Mouse (Mus musculus): ENCODE measurements around the gene Mex3a. TPM values are rescaled to one million over a fixed set of nuclear protein-coding genes. Genes with fewer than 3 reads are reported as not detected.
A peak's percentile ranks its signal among the peaks of the same experiment; 100 is the strongest.

Gene Mex3a
- polyA plus RNA-seq, 1 experiment from 2014 or later = 7.3 TPM

DNA sequence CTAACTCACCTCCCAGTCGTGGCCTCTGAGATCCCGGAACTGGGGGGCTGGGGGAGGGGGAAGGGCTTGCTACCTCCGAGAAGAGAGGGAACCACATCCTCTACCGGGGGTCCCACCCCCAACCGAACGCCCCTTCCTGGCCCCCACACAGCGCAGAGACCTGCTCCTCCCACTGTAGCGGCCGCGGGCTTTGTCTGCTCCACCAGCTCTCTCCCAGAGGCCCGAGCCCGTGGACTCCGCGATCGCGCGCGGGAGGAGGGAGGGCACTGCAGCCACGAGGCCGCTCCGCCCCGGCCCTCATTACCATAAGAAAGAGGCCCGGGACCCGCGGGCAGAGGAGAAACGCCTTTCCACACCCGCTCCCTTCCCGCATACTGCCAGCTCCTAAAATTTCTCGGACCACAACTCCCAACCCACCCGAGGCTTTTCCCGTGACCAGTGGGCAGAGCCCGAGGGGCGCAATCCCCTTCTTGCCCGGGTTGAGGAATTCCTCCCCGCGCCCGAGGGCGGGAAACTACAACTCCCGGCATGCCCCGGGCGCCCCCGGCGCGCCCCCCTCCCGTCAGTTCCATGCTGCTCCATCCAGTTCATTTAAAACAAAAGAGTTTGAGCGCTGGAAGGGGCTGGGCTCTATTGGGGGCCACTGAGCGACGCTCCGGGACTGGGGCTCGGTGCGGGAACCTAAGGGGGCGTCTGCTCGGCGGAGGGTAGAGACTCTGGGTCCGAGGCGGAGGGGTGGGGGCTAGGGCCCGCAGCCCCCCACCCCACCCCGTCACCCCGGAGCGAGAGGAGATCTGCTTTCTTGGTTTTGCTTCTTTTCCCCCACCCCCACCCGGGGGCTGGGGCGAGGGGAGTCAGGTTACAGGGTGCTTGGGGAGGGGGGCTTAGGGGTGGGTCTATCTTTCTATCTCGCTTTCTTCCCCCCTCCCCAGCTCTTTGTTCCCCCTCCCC, 572 bp upstream of the Mex3a start:
- peaks cover 63% of the 10 kb centered on the region for H3K4me1 ChIP-seq (ENCODE audit: control insufficient read depth, insufficient read depth, low read length)
- under 1% methylated on average over 59 of the region's 63 CpGs for WGBS
- ATAC-seq = peak; percentile 75
- peak overlapping the region; percentile 85 for H3K4me3 ChIP-seq (ENCODE audit: low read length)
- H3K27me3 ChIP-seq (replicated peaks; ENCODE audit: control insufficient read depth, insufficient read depth, low read length) = no peaks in the 10 kb centered on the region
- peak overlapping the region; percentile 94 for H3K27ac ChIP-seq (ENCODE audit: low read length)
- H3K4me2 ChIP-seq (ENCODE audit: low read depth, low read length) = peak overlapping the region; percentile 88
- peak overlapping the region; percentile 94 for H3K9ac ChIP-seq (ENCODE audit: low read depth, low read length)
- H3K36me3 ChIP-seq (ENCODE audit: control insufficient read depth, insufficient read depth, low read length) = no peaks in the 10 kb centered on the region
- no peaks in the 10 kb centered on the region for H3K9me3 ChIP-seq (ENCODE audit: control insufficient read depth, low read length)

DNA sequence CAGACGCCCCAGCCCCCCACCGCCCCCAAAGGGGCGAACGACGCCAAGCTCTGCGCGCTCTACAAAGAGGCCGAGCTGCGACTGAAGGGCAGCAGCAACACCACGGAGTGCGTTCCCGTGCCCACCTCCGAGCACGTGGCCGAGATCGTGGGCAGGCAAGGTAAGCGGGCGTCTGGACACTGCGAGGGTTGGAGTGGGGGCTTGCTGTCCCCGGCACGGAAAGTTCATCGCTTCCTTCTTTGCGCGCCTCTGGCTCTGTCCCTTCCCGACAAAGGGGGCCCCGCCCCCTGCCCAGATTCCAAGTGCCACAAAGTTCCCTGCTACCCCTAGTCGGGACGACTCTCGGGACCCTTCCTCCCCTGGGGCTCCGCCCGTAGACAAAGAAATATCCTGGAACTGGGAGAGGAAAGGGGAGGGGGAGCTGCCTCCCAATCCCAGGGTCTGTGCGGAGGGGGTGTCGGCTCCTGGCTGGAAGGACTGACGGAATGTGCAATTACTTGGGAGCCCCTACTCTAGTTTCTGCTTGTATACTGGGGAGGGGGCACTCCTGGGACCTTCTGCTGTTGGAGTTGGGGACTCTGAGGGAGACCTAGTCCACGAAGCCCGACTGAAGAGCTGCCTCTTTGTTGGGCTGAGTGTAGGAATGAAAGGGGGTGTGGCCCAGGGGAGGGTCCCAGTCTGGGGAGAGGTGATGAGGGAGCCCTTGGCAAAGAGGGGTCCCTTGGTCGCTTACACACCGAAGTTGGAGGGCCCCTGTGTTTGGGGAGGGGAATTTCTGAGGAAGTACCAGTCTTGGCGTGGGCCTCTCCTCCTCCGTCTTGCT, 705 bp downstream of the Mex3a start:
- Histone ChIP-seq H3K9me3 (ENCODE audit: control insufficient read depth, low read length) (no peaks in the 10 kb centered on the region), H3K27ac (ENCODE audit: low read length) (peak overlapping the region; percentile 94), H3K36me3 (ENCODE audit: control insufficient read depth, insufficient read depth, low read length) (0 out of 2 replicates have a peak, but pooled peaks cover 3% of the 10 kb centered on the region), H3K4me2 (ENCODE audit: low read depth, low read length) (peak overlapping the region; percentile 88), H3K9ac (ENCODE audit: low read depth, low read length) (peak overlapping the region; percentile 94), H3K4me1 (ENCODE audit: control insufficient read depth, insufficient read depth, low read length) (peaks cover 68% of the 10 kb centered on the region), H3K27me3 (replicated peaks; ENCODE audit: control insufficient read depth, insufficient read depth, low read length) (no peaks in the 10 kb centered on the region), H3K4me3 (ENCODE audit: low read length) (peak overlapping the region; percentile 85)
- 0 out of 2 replicates have a peak, but pooled peaks have one; percentile 1 for ATAC-seq
- 2% methylated on average over 30 of the region's 40 CpGs for WGBS

GRCm38 (mm10) chr3:88533706-88534105, 1.5 kb downstream of the Mex3a start:
- Histone ChIP-seq H3K27me3 (replicated peaks; ENCODE audit: control insufficient read depth, insufficient read depth, low read length) (no peaks in the 10 kb centered on the region), H3K4me2 (ENCODE audit: low read depth, low read length) (peak overlapping the region; percentile 88), H3K9ac (ENCODE audit: low read depth, low read length) (peak overlapping the region; percentile 94), H3K9me3 (ENCODE audit: control insufficient read depth, low read length) (no peaks in the 10 kb centered on the region), H3K27ac (ENCODE audit: low read length) (peak overlapping the region; percentile 94), H3K4me3 (ENCODE audit: low read length) (peak overlapping the region; percentile 85), H3K4me1 (ENCODE audit: control insufficient read depth, insufficient read depth, low read length) (peaks cover 68% of the 10 kb centered on the region), H3K36me3 (ENCODE audit: control insufficient read depth, insufficient read depth, low read length) (0 out of 2 replicates have a peak, but pooled peaks cover 3% of the 10 kb centered on the region)
- ATAC-seq = no peak
- 7% methylated on average over 5 of the region's 5 CpGs for WGBS

GRCm38 (mm10) chr3:88535005-88535404, 2.8 kb downstream of the Mex3a start:
- peaks cover 59% of the 10 kb centered on the region for H3K4me1 ChIP-seq (ENCODE audit: control insufficient read depth, insufficient read depth, low read length)
- H3K4me3 ChIP-seq (ENCODE audit: low read length) = 0 out of 2 replicates have a peak overlapping the region, but pooled peaks have one; percentile 85
- no peaks in the 10 kb centered on the region for H3K9me3 ChIP-seq (ENCODE audit: control insufficient read depth, low read length)
- no peak overlapping the region for H3K27ac ChIP-seq (ENCODE audit: low read length)
- 0 out of 2 replicates have a peak, but pooled peaks cover 3% of the 10 kb centered on the region for H3K36me3 ChIP-seq (ENCODE audit: control insufficient read depth, insufficient read depth, low read length)
- 0 out of 2 replicates have a peak overlapping the region, but pooled peaks have one; percentile 21 for H3K9ac ChIP-seq (ENCODE audit: low read depth, low read length)
- ATAC-seq = no peak
- H3K27me3 ChIP-seq (replicated peaks; ENCODE audit: control insufficient read depth, insufficient read depth, low read length) = no peaks in the 10 kb centered on the region
- peak overlapping the region; percentile 88 for H3K4me2 ChIP-seq (ENCODE audit: low read depth, low read length)
- 40% methylated on average over 3 of the region's 3 CpGs for WGBS

DNA sequence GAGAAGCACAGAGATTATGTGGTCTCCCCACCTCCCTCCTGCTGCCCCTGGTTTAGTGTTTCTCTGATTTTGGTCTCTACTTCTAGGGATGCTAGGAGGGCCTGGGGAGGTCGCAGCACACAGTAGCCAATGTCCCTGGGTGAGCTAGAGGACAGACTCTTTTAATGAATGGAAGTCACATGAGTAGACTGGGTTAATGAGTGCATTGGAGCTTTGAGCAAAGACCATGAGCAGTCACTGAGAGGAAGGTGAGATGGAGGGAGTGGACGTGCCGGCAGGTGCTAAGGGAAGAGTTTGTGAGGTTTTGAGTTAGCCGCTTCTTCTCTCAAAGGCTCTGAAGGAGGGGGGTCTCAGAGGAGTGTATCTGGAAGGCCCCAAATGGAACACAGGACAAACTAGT, 3.3 kb downstream of the Mex3a start:
- Histone ChIP-seq H3K27me3 (replicated peaks; ENCODE audit: control insufficient read depth, insufficient read depth, low read length) (no peaks in the 10 kb centered on the region), H3K36me3 (ENCODE audit: control insufficient read depth, insufficient read depth, low read length) (0 out of 2 replicates have a peak, but pooled peaks cover 3% of the 10 kb centered on the region), H3K4me3 (ENCODE audit: low read length) (no peak overlapping the region), H3K4me1 (ENCODE audit: control insufficient read depth, insufficient read depth, low read length) (peaks cover 53% of the 10 kb centered on the region), H3K4me2 (ENCODE audit: low read depth, low read length) (peak overlapping the region; percentile 59), H3K9ac (ENCODE audit: low read depth, low read length) (peak overlapping the region; percentile 65; the same call in 1 of the 2 replicates), H3K9me3 (ENCODE audit: control insufficient read depth, low read length) (no peaks in the 10 kb centered on the region), H3K27ac (ENCODE audit: low read length) (no peak overlapping the region)
- no peak for ATAC-seq
- WGBS = 61% methylated on average over 4 of the region's 4 CpGs

DNA sequence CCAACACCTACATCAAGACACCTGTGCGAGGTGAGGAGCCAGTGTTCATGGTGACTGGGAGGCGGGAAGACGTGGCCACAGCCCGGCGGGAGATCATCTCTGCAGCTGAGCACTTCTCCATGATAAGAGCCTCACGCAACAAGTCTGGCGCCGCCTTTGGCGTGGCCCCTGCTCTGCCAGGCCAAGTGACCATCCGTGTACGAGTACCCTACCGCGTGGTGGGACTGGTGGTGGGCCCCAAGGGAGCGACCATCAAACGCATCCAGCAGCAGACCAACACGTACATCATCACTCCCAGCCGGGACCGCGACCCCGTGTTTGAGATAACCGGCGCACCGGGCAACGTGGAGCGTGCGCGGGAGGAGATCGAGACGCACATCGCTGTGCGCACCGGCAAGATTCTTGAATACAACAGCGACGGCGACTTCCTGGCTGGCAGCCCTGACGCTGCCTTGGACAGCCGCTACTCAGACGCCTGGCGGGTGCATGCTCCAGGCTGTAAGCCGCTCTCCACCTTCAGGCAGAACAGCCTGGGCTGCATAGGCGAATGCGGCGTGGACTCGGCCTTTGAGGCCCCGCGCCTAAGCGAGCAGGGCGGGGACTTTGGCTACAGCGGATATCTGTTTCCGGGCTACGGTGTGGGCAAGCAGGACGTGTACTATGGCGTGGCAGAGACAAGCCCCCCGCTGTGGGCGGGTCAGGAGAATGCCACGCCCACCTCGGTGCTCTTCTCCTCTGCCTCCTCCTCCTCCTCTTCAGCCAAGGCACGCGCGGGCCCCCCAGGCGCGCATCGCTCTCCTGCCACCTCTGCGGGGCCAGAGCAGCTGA, 4.1 kb downstream of the Mex3a start:
- Histone ChIP-seq H3K27ac (ENCODE audit: low read length) (peak overlapping the region; percentile 70), H3K4me3 (ENCODE audit: low read length) (peak overlapping the region; percentile 45), H3K36me3 (ENCODE audit: control insufficient read depth, insufficient read depth, low read length) (0 out of 2 replicates have a peak, but pooled peaks cover 3% of the 10 kb centered on the region), H3K27me3 (replicated peaks; ENCODE audit: control insufficient read depth, insufficient read depth, low read length) (no peaks in the 10 kb centered on the region), H3K4me1 (ENCODE audit: control insufficient read depth, insufficient read depth, low read length) (peaks cover 52% of the 10 kb centered on the region), H3K4me2 (ENCODE audit: low read depth, low read length) (peak overlapping the region; percentile 59), H3K9ac (ENCODE audit: low read depth, low read length) (peak overlapping the region; percentile 65), H3K9me3 (ENCODE audit: control insufficient read depth, low read length) (no peaks in the 10 kb centered on the region)
- 6% methylated on average over 64 of the region's 64 CpGs for WGBS
- ATAC-seq = peak; percentile 66

- H3K4me1 ChIP-seq (ENCODE audit: control insufficient read depth, insufficient read depth, low read length) = peaks cover 52% of the 10 kb centered on the region
- ATAC-seq = no peak
These were observed 5.0 kb downstream of the Mex3a start for GRCm38 (mm10) chr3:88537146-88537545.

DNA sequence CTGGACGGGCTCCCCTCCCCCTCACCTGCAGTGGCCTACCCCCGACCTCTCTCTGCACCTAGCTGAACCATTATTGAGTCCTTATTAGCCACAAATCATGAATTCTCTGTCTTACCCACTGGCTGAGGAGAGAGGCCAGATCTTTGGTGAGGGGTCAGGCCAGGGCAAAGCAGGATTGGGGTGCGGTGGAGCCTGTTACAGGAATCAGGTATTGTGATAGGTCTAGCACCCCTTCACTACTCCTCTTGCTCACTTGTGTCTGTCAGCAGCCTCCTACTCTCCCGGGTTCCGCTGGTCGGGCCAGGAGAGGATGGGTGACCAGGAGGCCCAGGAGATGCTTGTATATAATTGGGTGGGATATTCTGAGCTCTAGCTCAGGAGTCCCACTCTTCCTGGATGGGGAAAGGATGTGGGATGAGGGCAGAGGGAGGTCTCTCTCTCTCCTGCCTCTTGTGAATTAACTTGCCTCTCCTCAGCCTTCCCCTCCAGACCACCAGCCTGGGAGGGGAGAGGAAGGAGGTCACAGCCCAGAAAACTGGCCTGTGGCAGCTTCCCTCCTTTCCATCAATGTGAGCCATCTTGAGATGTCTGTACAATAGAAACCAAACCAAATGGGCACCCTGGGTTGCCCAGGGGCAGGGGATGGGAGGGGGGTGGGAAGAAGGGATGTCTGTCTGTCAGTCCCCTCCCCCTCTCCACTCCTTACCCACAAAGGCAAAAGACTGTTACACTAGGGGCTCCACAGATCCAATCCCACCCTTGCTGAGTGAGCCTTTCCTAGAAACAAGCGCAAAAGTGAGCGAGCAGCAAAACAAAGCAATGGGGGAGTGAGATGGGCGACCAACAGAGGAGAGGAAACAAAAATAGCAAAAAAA, 6.3 kb downstream of the Mex3a start:
- Histone ChIP-seq H3K4me1 (ENCODE audit: control insufficient read depth, insufficient read depth, low read length) (peaks cover 47% of the 10 kb centered on the region), H3K4me2 (ENCODE audit: low read depth, low read length) (no peak overlapping the region), H3K27me3 (replicated peaks; ENCODE audit: control insufficient read depth, insufficient read depth, low read length) (no peaks in the 10 kb centered on the region), H3K4me3 (ENCODE audit: low read length) (no peak overlapping the region), H3K9ac (ENCODE audit: low read depth, low read length) (no peak overlapping the region), H3K27ac (ENCODE audit: low read length) (no peak overlapping the region), H3K36me3 (ENCODE audit: control insufficient read depth, insufficient read depth, low read length) (0 out of 2 replicates have a peak, but pooled peaks cover 3% of the 10 kb centered on the region), H3K9me3 (ENCODE audit: control insufficient read depth, low read length) (no peaks in the 10 kb centered on the region)
- no peak for ATAC-seq
- 56% methylated on average over 9 of the region's 9 CpGs for WGBS

More at GRCm38 (mm10) chr3:88537146-88537545, 5.0 kb downstream of the Mex3a start:
- H3K4me2 ChIP-seq (ENCODE audit: low read depth, low read length) = peak overlapping the region; percentile 59
- H3K9ac ChIP-seq (ENCODE audit: low read depth, low read length) = peak overlapping the region; percentile 65
- 73% methylated on average over 6 of the region's 6 CpGs for WGBS
- no peaks in the 10 kb centered on the region for H3K9me3 ChIP-seq (ENCODE audit: control insufficient read depth, low read length)
- H3K36me3 ChIP-seq (ENCODE audit: control insufficient read depth, insufficient read depth, low read length) = 0 out of 2 replicates have a peak, but pooled peaks cover 3% of the 10 kb centered on the region
- no peak overlapping the region for H3K27ac ChIP-seq (ENCODE audit: low read length)
- no peaks in the 10 kb centered on the region for H3K27me3 ChIP-seq (replicated peaks; ENCODE audit: control insufficient read depth, insufficient read depth, low read length)
- peak overlapping the region; percentile 45 for H3K4me3 ChIP-seq (ENCODE audit: low read length)
